In genomic region chr4:156069701-156070100, GRCm38 (mm10) we compare ENCODE assay signal across 28 mouse cellular contexts. TPM values are rescaled to one million over a fixed set of nuclear protein-coding genes. Genes with fewer than 3 reads are reported as not detected.
DNase-seq lines count a peak whose midpoint lies in the region; ATAC-seq and TF ChIP-seq lines count a peak whose summit lies in the region.
"Had no signal": no experiment of that assay in that cellular context is flagged by ENCODE, and none has a peak within 500 bp of the region (broad histone marks: within the 10 kb centered on the region; RNA-seq: fewer than 3 reads in every experiment).

No protein-coding gene starts in this region.

- H3K4me3 ChIP-seq in forebrain, embryonic 10.5 days: no peak overlapping the region
- no peak overlapping the region for H3K4me3 ChIP-seq in forebrain, postnatal 0 days (ENCODE audit: low read depth, low read length)
- H3K4me3 ChIP-seq in liver, postnatal 0 days (ENCODE audit: low read depth, low read length): no peak overlapping the region
- no peak overlapping the region for H3K4me3 ChIP-seq in ES-Bruce4 (ENCODE audit: low read depth, low read length)
- H3K4me3 ChIP-seq in limb, embryonic 12.5 days (replicated peaks): no peak overlapping the region
- H3K4me3 ChIP-seq: forebrain, embryonic 13.5 days; hindbrain, embryonic 15.5 days; layer of hippocampus, adult 2 months; limb, embryonic 13.5 days; liver, embryonic 13.5 days; megakaryocyte, embryonic 14.5 days had no signal

- no peak for ATAC-seq in forebrain, postnatal 0 days
- no peak for ATAC-seq in liver, postnatal 0 days
- ATAC-seq in limb, embryonic 12.5 days (ENCODE audit: insufficient number of reproducible peaks, insufficient read depth, low FRiP score, low TSS enrichment, low read depth): no peak
- ATAC-seq: forebrain, embryonic 13.5 days had no signal

- no peak for DNase-seq in forebrain, embryonic 10.5 days (ENCODE audit: extremely low spot score, low spot score)
- DNase-seq in forebrain, postnatal 0 days: no peak
- DNase-seq in liver, postnatal 0 days: no peak
- no peak for DNase-seq in liver
- no peak for DNase-seq in adrenal gland, adult (ENCODE audit: inconsistent age in 2 of 2, low spot score in 1 of 2)
- DNase-seq: adrenal gland, adult 2 months; cerebellum, adult 11 months; cerebellum, adult 9-11 months; gastrocnemius, postnatal 10 days; heart, postnatal 14 days; kidney, postnatal 25 days; liver, embryonic 13.5 days; lung, embryonic 14.5 days; midbrain, embryonic 14.5 days; right cerebral cortex, postnatal 4 days had no signal

- peaks cover 24% of the 10 kb centered on the region for H3K4me1 ChIP-seq in forebrain, embryonic 10.5 days
- no peaks in the 10 kb centered on the region for H3K4me1 ChIP-seq in forebrain, postnatal 0 days (ENCODE audit: insufficient read depth)
- H3K4me1 ChIP-seq in liver, postnatal 0 days (ENCODE audit: insufficient read depth): 0 out of 2 replicates have a peak, but pooled peaks cover 3% of the 10 kb centered on the region
- H3K4me1 ChIP-seq in ES-Bruce4 (ENCODE audit: control insufficient read depth, insufficient read depth, low read length): peaks cover 7% of the 10 kb centered on the region
- H3K4me1 ChIP-seq in limb, embryonic 12.5 days (replicated peaks): peaks cover 15% of the 10 kb centered on the region
- H3K4me1 ChIP-seq: liver, embryonic 13.5 days had no signal

- no peak overlapping the region for H3K4me2 ChIP-seq in forebrain, postnatal 0 days (ENCODE audit: low read depth)
- H3K4me2 ChIP-seq in liver, postnatal 0 days (ENCODE audit: low read depth, low read length): no peak overlapping the region
- no peak overlapping the region for H3K4me2 ChIP-seq in limb, embryonic 12.5 days
- H3K4me2 ChIP-seq: forebrain, embryonic 13.5 days; heart, embryonic 11.5 days; hindbrain, embryonic 15.5 days; limb, embryonic 13.5 days; liver, embryonic 13.5 days; lung, embryonic 14.5 days had no signal

- H3K27ac ChIP-seq in forebrain, embryonic 10.5 days: peak overlapping the region; percentile 80
- H3K27ac ChIP-seq in forebrain, postnatal 0 days (ENCODE audit: low read depth, low read length): no peak overlapping the region
- H3K27ac ChIP-seq in liver, postnatal 0 days (ENCODE audit: low read depth): peak overlapping the region; percentile 44; the same call in 1 of the 2 replicates
- H3K27ac ChIP-seq in ES-Bruce4 (ENCODE audit: insufficient read depth, low read length): no peak overlapping the region
- peak overlapping the region; percentile 47; the same call in 1 of the 2 replicates for H3K27ac ChIP-seq in limb, embryonic 12.5 days
- H3K27ac ChIP-seq: hindbrain, embryonic 15.5 days; layer of hippocampus, adult 2 months; liver, embryonic 13.5 days had no signal

- H3K9ac ChIP-seq in forebrain, postnatal 0 days: no peak overlapping the region
- H3K9ac ChIP-seq in liver, postnatal 0 days (replicated peaks): no peak overlapping the region
- 0 out of 2 replicates have a peak overlapping the region, but pooled peaks have one; percentile 1 for H3K9ac ChIP-seq in ES-Bruce4 (ENCODE audit: low read depth, poor library complexity, severe bottlenecking)
- H3K9ac ChIP-seq in limb, embryonic 12.5 days (replicated peaks): no peak overlapping the region
- H3K9ac ChIP-seq: forebrain, embryonic 13.5 days; hindbrain, embryonic 15.5 days; liver, embryonic 13.5 days; lung, embryonic 14.5 days had no signal

- no peaks in the 10 kb centered on the region for H3K27me3 ChIP-seq in forebrain, embryonic 10.5 days (ENCODE audit: poor library complexity, severe bottlenecking)
- no peaks in the 10 kb centered on the region for H3K27me3 ChIP-seq in forebrain, postnatal 0 days (ENCODE audit: insufficient read depth, low read length)
- H3K27me3 ChIP-seq in liver, postnatal 0 days (ENCODE audit: insufficient read depth, low read length): no peaks in the 10 kb centered on the region
- H3K27me3 ChIP-seq in ES-Bruce4 (ENCODE audit: control insufficient read depth, insufficient read depth, low read length, poor library complexity, severe bottlenecking): no peaks in the 10 kb centered on the region
- no peaks in the 10 kb centered on the region for H3K27me3 ChIP-seq in limb, embryonic 12.5 days
- H3K27me3 ChIP-seq: forebrain, embryonic 13.5 days; hindbrain, embryonic 15.5 days; limb, embryonic 13.5 days; liver, embryonic 13.5 days had no signal

- 86% methylated on average over 8 of the region's 8 CpGs for WGBS in forebrain, embryonic 10.5 days
- 94% methylated on average over 8 of the region's 8 CpGs for WGBS in forebrain, postnatal 0 days
- WGBS in liver, postnatal 0 days (ENCODE audit: insufficient replicate concordance): 93% methylated on average over 8 of the region's 8 CpGs
- WGBS in limb, embryonic 12.5 days: 97% methylated on average over 8 of the region's 8 CpGs

- no peaks in the 10 kb centered on the region for H3K36me3 ChIP-seq in forebrain, embryonic 10.5 days (replicated peaks)
- no peaks in the 10 kb centered on the region for H3K36me3 ChIP-seq in forebrain, postnatal 0 days (ENCODE audit: insufficient read depth)
- no peaks in the 10 kb centered on the region for H3K36me3 ChIP-seq in liver, postnatal 0 days (replicated peaks; ENCODE audit: insufficient read depth, low read length)
- no peaks in the 10 kb centered on the region for H3K36me3 ChIP-seq in ES-Bruce4 (ENCODE audit: control insufficient read depth, insufficient read depth, low read length, poor library complexity, severe bottlenecking)
- no peaks in the 10 kb centered on the region for H3K36me3 ChIP-seq in limb, embryonic 12.5 days
- H3K36me3 ChIP-seq: hindbrain, embryonic 15.5 days; limb, embryonic 13.5 days; liver, embryonic 13.5 days had no signal

- TF ChIP-seq CTCF in forebrain, postnatal 0 days (IDR thresholded peaks at IDR 0.05; ENCODE audit: low read depth): no peak
- no peak for TF ChIP-seq CTCF in liver, postnatal 0 days (IDR thresholded peaks at IDR 0.05; ENCODE audit: low read depth)
- no peak for TF ChIP-seq CTCF in ES-Bruce4 (IDR thresholded peaks at IDR 0.05; ENCODE audit: low read depth, low read length)

- TF ChIP-seq POLR2A in ES-Bruce4 (IDR thresholded peaks at IDR 0.05; ENCODE audit: insufficient read depth, low read length): no peak

- no peaks in the 10 kb centered on the region for H3K9me3 ChIP-seq in forebrain, embryonic 10.5 days
- H3K9me3 ChIP-seq in forebrain, postnatal 0 days (ENCODE audit: low read length): no peaks in the 10 kb centered on the region
- H3K9me3 ChIP-seq in liver, postnatal 0 days (ENCODE audit: low read length): no peaks in the 10 kb centered on the region
- no peaks in the 10 kb centered on the region for H3K9me3 ChIP-seq in ES-Bruce4 (replicated peaks; ENCODE audit: control insufficient read depth, insufficient read depth, low read length, poor library complexity, severe bottlenecking)
- no peaks in the 10 kb centered on the region for H3K9me3 ChIP-seq in limb, embryonic 12.5 days
- H3K9me3 ChIP-seq: forebrain, embryonic 13.5 days; hindbrain, embryonic 15.5 days; limb, embryonic 13.5 days; liver, embryonic 13.5 days; megakaryocyte, embryonic 14.5 days had no signal

- no peak for TF ChIP-seq EP300 in liver, postnatal 0 days (IDR thresholded peaks at IDR 0.05; ENCODE audit: low read depth)
- TF ChIP-seq EP300 in ES-Bruce4 (IDR thresholded peaks at IDR 0.05; ENCODE audit: insufficient read depth, low read depth, low read length): no peak

RNA-seq across cellular contexts. Expression of gene Ttll10, which starts 10.5 kb away (rescaled TPM):
- 0.10 and 0.41 TPM in 2 replicates for polyA plus RNA-seq in forebrain, embryonic 10.5 days (2016; fragmentation: Nextera tagmentation; extraction: Ambion mirVana)
- total RNA-seq in forebrain, postnatal 0 days (2014; rRNA removed): not detected in 2 replicates
- polyA plus RNA-seq in forebrain, postnatal 0 days (2015; fragmentation: Nextera tagmentation; extraction: Ambion mirVana): 0.06 TPM in 1 of 2 replicates, not detected in the other
- 0.15 and 0.31 TPM in 2 replicates for polyA plus RNA-seq in liver, postnatal 0 days (2015; fragmentation: Nextera tagmentation; extraction: Ambion mirVana)
- 2.5 and 3.3 TPM in 2 replicates for polyA plus RNA-seq in ES-Bruce4 (2011; ENCODE audit: insufficient read depth, insufficient read length, low read depth, missing spikeins)
- 0.58 and 1.3 TPM in 2 replicates for polyA plus RNA-seq in limb, embryonic 12.5 days (2016; fragmentation: Nextera tagmentation; extraction: Ambion mirVana)
- total RNA-seq: common myeloid progenitor, adult 5-6 weeks; gastrocnemius, postnatal 10 days; granulocyte monocyte progenitor cell, adult 5-6 weeks; heart, postnatal 14 days; left cerebral cortex, postnatal 10 days had no signal
- polyA plus RNA-seq: forebrain, embryonic 13.5 days; hindbrain, embryonic 15.5 days; neural tube, embryonic 11.5 days had no signal

RNA-seq across cellular contexts. Expression of gene 9430015G10Rik, which starts 40.1 kb away (rescaled TPM):
- polyA plus RNA-seq in forebrain, embryonic 10.5 days (2016; fragmentation: Nextera tagmentation; extraction: Ambion mirVana): 81.2 and 86.9 TPM in 2 replicates
- total RNA-seq in forebrain, postnatal 0 days (2014; rRNA removed): 22.8 and 28.3 TPM in 2 replicates
- 18.3 and 22.3 TPM in 2 replicates for polyA plus RNA-seq in forebrain, postnatal 0 days (2015; fragmentation: Nextera tagmentation; extraction: Ambion mirVana)
- 3.1 and 3.9 TPM in 2 replicates for polyA plus RNA-seq in liver, postnatal 0 days (2015; fragmentation: Nextera tagmentation; extraction: Ambion mirVana)
- 39.7 and 47.7 TPM in 2 replicates for polyA plus RNA-seq in ES-Bruce4 (2011; ENCODE audit: insufficient read depth, insufficient read length, low read depth, missing spikeins)
- 59.9 and 63.1 TPM in 2 replicates for polyA plus RNA-seq in limb, embryonic 12.5 days (2016; fragmentation: Nextera tagmentation; extraction: Ambion mirVana)

RNA-seq across cellular contexts. Expression of gene Tnfrsf18, which starts 43.7 kb away (rescaled TPM):
- polyA plus RNA-seq in forebrain, embryonic 10.5 days (2016; fragmentation: Nextera tagmentation; extraction: Ambion mirVana): 0.72 and 1.1 TPM in 2 replicates
- 1.5 TPM in 1 of 2 replicates, not detected in the other for total RNA-seq in forebrain, postnatal 0 days (2014; rRNA removed)
- polyA plus RNA-seq in forebrain, postnatal 0 days (2015; fragmentation: Nextera tagmentation; extraction: Ambion mirVana): 0.67 and 1.2 TPM in 2 replicates
- 0.78 and 1.2 TPM in 2 replicates for polyA plus RNA-seq in liver, postnatal 0 days (2015; fragmentation: Nextera tagmentation; extraction: Ambion mirVana)
- polyA plus RNA-seq in ES-Bruce4 (2011; ENCODE audit: insufficient read depth, insufficient read length, low read depth, missing spikeins): not detected in 2 replicates
- 1.8 and 1.9 TPM in 2 replicates for polyA plus RNA-seq in limb, embryonic 12.5 days (2016; fragmentation: Nextera tagmentation; extraction: Ambion mirVana)
- total RNA-seq: layer of hippocampus, adult 2 months; layer of hippocampus, postnatal 25 days; left cerebral cortex, postnatal 10 days had no signal

RNA-seq across cellular contexts. Expression of gene Tnfrsf4, which starts 56.1 kb away (rescaled TPM):
- polyA plus RNA-seq in forebrain, embryonic 10.5 days (2016; fragmentation: Nextera tagmentation; extraction: Ambion mirVana): 0.72 and 1.1 TPM in 2 replicates
- 0.48 and 1.3 TPM in 2 replicates for total RNA-seq in forebrain, postnatal 0 days (2014; rRNA removed)
- 0.40 and 0.49 TPM in 2 replicates for polyA plus RNA-seq in forebrain, postnatal 0 days (2015; fragmentation: Nextera tagmentation; extraction: Ambion mirVana)
- polyA plus RNA-seq in liver, postnatal 0 days (2015; fragmentation: Nextera tagmentation; extraction: Ambion mirVana): 0.26 and 0.36 TPM in 2 replicates
- 2.4 and 2.9 TPM in 2 replicates for polyA plus RNA-seq in ES-Bruce4 (2011; ENCODE audit: insufficient read depth, insufficient read length, low read depth, missing spikeins)
- 0.84 and 0.92 TPM in 2 replicates for polyA plus RNA-seq in limb, embryonic 12.5 days (2016; fragmentation: Nextera tagmentation; extraction: Ambion mirVana)
- total RNA-seq: common myeloid progenitor, adult 5-6 weeks had no signal

Comparison
In these comparisons a context has a peak if more than half of its experiments do, and no peak if none do; other contexts are left out.
1. H3K27ac ChIP-seq: peak in forebrain, embryonic 10.5 days (single experiment), liver, postnatal 0 days (single experiment) and limb, embryonic 12.5 days (single experiment); none in forebrain, postnatal 0 days (single experiment) and ES-Bruce4 (single experiment).